Mouse (Mus musculus) R1 (cell line): ENCODE data around the gene Car3.

Source experiments
- DNase-seq: peaks from one replicate; pipeline ENCODE4 v3.0.0-alpha.2; 2018; ENCODE audit warnings: low read depth, low spot score

Gene Car3

DNA sequence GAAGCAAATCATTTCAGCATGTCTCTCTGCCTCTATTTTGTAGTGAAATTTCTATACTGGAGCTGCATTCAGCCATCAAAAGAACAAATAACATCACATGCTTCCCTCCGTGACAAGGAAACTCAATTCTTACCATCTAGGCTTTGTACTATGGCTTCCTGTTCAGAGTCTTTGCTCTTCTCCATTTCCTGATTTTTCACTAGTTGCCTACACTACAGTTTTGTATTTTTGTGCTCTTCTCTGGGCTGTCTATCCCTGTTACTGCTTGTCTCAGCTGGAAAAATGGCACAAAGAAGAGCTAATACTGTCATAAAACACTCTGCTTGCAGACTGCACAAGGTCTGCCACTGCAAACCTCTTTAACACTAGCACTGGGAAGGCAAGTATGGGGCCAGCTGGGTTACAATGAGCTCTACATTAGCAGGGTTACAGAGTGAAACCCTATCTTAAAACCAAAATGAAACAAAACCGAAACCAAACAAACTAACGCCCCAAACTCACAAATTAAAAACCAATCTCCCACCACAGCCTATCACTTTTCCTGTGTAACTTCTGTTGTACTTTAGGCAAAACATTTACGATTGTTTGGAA is 48.8 kb downstream of the Car3 start:
- DNase-seq: no peak

GRCm38 (mm10) chr3:14913774-14914173 is 50.5 kb downstream of the Car3 start:
- DNase-seq: no peak

- DNase-seq: no peak
These were observed 52.0 kb downstream of the Car3 start for GRCm38 (mm10) chr3:14915355-14915754.

- DNase-seq: no peak
These were observed 53.9 kb downstream of the Car3 start for GRCm38 (mm10) chr3:14917261-14917660.
